In the genomic region with DNA sequence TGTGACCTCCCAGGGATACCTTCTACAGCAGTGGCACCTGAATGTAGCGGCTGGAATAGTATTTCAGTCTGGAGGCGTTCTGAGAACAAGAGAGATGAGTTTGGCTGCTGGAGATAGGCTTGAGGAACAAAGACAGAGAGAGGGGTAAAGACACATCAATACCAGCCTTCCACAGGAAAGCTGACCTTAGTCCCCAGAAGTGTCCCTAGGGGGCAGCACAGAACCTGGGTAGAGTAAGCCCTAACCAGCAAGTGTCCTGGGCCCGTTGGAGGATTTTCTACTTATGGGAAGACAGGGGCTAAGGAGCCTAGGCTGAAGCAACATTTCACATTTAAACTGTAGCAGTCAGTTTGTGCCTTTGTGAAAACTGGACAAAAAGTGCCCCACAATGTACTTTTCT, we compare ENCODE assay signal across 10 mouse cellular contexts. TPM values are rescaled to one million over a fixed set of nuclear protein-coding genes. Genes with fewer than 3 reads are reported as not detected.
DNase-seq lines count a peak whose midpoint lies in the region; ATAC-seq and TF ChIP-seq lines count a peak whose summit lies in the region.
"Had no signal": no experiment of that assay in that cellular context is flagged by ENCODE, and none has a peak within 500 bp of the region (broad histone marks: within the 10 kb centered on the region; RNA-seq: fewer than 3 reads in every experiment).

No protein-coding gene starts in this region.

- no peaks in the 10 kb centered on the region for H3K4me1 ChIP-seq in intestine, postnatal 0 days (replicated peaks; ENCODE audit: control insufficient read depth, insufficient read depth, low read length)
- H3K4me1 ChIP-seq in intestine, embryonic 15.5 days (replicated peaks) = 0 out of 2 replicates have a peak, but pooled peaks cover 5% of the 10 kb centered on the region

- no peaks in the 10 kb centered on the region for H3K9me3 ChIP-seq in intestine, postnatal 0 days (ENCODE audit: control insufficient read depth)
- no peaks in the 10 kb centered on the region for H3K9me3 ChIP-seq in intestine, embryonic 15.5 days

- TF ChIP-seq CTCF in intestine, postnatal 0 days (IDR thresholded peaks at IDR 0.05; ENCODE audit: low read depth) = peak; percentile 54

- ATAC-seq in intestine, postnatal 0 days = no peak
- no peak for ATAC-seq in intestine, embryonic 15.5 days

- no peak overlapping the region for H3K9ac ChIP-seq in intestine, postnatal 0 days (ENCODE audit: low read depth, low read length)
- no peak overlapping the region for H3K9ac ChIP-seq in intestine, embryonic 15.5 days

- H3K36me3 ChIP-seq in intestine, postnatal 0 days (ENCODE audit: control insufficient read depth, insufficient read depth) = no peaks in the 10 kb centered on the region
- H3K36me3 ChIP-seq in intestine, embryonic 15.5 days = no peaks in the 10 kb centered on the region

- WGBS in intestine, postnatal 0 days = 86% methylated on average over 3 of the region's 3 CpGs
- 72% methylated on average over 3 of the region's 3 CpGs for WGBS in intestine, embryonic 15.5 days

- no peak overlapping the region for H3K4me2 ChIP-seq in intestine, postnatal 0 days (replicated peaks; ENCODE audit: low read depth)
- H3K4me2 ChIP-seq in intestine, embryonic 15.5 days (replicated peaks) = no peak overlapping the region

- peak; percentile 66 for DNase-seq in A20 (ENCODE audit: low read depth, low spot score)
- DNase-seq in MEL-GATA-1-ER (ENCODE audit: extremely low read depth, low read depth) = peak; percentile 65
- peak; percentile 30 for DNase-seq in lung, postnatal 14 days
- DNase-seq in urinary bladder, postnatal 25 days (ENCODE audit: low spot score) = no peak
- no peak for DNase-seq in cerebellum, adult 11-12 months
- no peak for DNase-seq in Muller cell, postnatal 12 days (ENCODE audit: inconsistent ontology term)

- H3K27ac ChIP-seq in intestine, postnatal 0 days (ENCODE audit: low read depth, low read length) = no peak overlapping the region
- H3K27ac ChIP-seq in intestine, embryonic 15.5 days = no peak overlapping the region

- no peak overlapping the region for H3K4me3 ChIP-seq in intestine, postnatal 0 days (ENCODE audit: low read depth, low read length)
- H3K4me3 ChIP-seq in intestine, embryonic 15.5 days (replicated peaks) = no peak overlapping the region
- H3K4me3 ChIP-seq: megakaryocyte, embryonic 14.5 days had no signal

- no peaks in the 10 kb centered on the region for H3K27me3 ChIP-seq in intestine, postnatal 0 days (replicated peaks; ENCODE audit: control insufficient read depth, insufficient read depth, low read length)
- H3K27me3 ChIP-seq in intestine, embryonic 15.5 days (replicated peaks) = no peaks in the 10 kb centered on the region

RNA-seq across cellular contexts. Expression of a gene that starts 12.5 kb away (rescaled TPM):
- 0.31 and 0.44 TPM in 2 replicates for polyA plus RNA-seq in intestine, postnatal 0 days (2015; fragmentation: Nextera tagmentation; extraction: Ambion mirVana)
- 0.13 and 0.14 TPM in 2 replicates for polyA plus RNA-seq in intestine, embryonic 15.5 days (2015; fragmentation: Nextera tagmentation; extraction: Ambion mirVana)
- polyA plus RNA-seq: forebrain, embryonic 16.5 days had no signal

RNA-seq across cellular contexts. Expression of a gene that starts 13.3 kb away (rescaled TPM):
- polyA plus RNA-seq in intestine, postnatal 0 days (2015; fragmentation: Nextera tagmentation; extraction: Ambion mirVana) = 0.81 and 0.92 TPM in 2 replicates
- polyA plus RNA-seq in intestine, embryonic 15.5 days (2015; fragmentation: Nextera tagmentation; extraction: Ambion mirVana) = 1.3 and 2.0 TPM in 2 replicates

Comparison
In these comparisons a context has a peak if more than half of its experiments do, and no peak if none do; other contexts are left out.
1. DNase-seq: peak in A20 (single experiment), MEL-GATA-1-ER (single experiment) and lung, postnatal 14 days (single experiment); none in urinary bladder, postnatal 25 days (single experiment), cerebellum, adult 11-12 months (single experiment) and Muller cell, postnatal 12 days (single experiment).